Mouse (Mus musculus): ENCODE data around the gene Tm4sf19.
"Not testable (repeated sequence)": the region's sequence is repeated elsewhere in the genome, so short reads cannot be mapped to it uniquely, and the experiment has no call there.

Tm4sf19 gene

DNA sequence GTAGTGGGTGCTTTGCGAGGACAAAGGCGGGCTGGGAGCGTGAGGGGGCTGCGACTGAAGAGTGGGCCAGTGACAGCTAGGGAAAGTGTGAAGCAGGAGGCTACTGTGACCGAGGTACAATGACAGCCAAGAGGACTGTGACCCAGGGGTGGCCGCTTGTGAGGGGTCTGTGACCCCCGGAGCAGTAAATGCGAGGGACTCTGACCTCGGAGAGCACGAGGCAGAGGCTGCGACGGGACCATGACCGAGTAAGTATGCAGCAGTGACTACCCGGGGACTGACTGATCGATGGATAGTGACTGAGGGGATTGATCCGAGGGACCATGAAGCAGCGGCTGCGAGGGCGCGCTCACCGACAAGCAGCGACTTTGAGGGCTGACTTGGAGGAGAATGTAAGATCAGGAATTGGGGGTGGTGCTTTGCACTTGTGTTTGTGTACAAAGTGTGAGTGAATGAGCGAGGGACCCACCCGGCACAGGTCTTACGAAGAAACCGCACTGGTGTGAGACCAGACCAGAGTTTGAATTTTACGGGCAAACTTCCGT, 30.8 kb downstream of the Tm4sf19 start:
- DNase-seq, result peak; percentile 19

DNA sequence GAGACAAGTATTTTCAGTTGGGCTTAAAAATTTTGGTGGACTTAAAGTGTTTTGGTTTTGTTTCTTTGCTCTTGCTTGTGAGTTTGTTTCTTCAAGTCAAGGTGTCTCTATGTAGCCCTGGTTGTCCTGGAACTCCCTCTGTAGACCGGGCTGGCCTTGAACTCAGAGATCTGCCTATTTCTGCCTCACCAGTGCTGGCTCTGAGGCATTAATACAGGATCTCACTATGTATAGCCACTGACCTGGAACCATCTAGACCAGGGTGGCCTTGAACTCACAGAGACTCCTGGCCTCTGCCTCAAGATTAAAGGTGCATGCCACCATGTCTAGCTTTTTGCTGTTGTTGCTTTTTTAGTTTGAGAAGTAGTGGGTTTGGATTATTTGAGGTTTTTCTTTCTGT, 31.6 kb downstream of the Tm4sf19 start:
- no peak for DNase-seq

- no peak for DNase-seq
Measured at GRCm38 (mm10) chr16:32433138-32433537, 32.8 kb downstream of the Tm4sf19 start.

- peak; percentile 72 for DNase-seq
Measured at GRCm38 (mm10) chr16:32434066-32434465, 33.8 kb downstream of the Tm4sf19 start.

DNA sequence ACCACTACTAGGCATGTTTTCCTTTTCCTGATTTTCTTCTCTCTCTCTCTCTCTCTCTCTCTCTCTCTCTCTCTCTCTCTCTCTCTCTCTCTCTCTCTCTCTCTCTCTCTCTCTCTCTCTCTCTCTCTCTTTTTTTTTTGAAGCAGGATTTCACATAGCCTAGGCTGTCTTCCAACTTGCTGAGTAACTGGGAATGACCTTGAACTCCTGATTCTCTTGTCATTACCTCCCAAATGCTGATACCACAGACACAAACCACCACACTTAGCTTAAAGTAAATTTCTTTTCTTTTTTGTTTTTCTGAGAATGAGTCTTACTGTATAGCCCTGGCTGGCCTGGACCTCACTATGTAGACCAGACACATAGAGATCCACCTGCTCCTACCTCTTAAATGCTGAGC, 34.4 kb downstream of the Tm4sf19 start:
- no peak for DNase-seq

GRCm38 (mm10) chr16:32436657-32437056, 36.4 kb downstream of the Tm4sf19 start:
- no peak for DNase-seq

DNA sequence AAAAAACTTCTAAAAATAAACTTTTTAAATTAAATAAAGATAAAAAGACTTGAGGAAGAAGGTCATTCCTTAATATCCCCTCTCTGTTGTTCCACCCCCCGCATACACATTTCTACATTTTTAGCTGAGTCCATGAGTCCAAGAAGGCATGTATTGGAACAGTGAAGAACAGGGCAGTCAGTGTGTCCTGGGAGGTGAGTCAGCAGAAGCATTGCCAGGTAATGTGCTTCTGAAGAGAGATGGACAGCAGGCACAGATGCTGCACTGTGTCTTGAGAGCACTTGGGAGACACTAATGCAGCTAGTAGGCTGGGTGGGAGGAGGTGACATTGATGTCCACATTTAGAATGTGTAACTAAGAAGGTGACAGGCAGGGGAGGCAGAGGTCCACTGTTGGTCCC, 37.0 kb downstream of the Tm4sf19 start:
- no peak for DNase-seq

DNA sequence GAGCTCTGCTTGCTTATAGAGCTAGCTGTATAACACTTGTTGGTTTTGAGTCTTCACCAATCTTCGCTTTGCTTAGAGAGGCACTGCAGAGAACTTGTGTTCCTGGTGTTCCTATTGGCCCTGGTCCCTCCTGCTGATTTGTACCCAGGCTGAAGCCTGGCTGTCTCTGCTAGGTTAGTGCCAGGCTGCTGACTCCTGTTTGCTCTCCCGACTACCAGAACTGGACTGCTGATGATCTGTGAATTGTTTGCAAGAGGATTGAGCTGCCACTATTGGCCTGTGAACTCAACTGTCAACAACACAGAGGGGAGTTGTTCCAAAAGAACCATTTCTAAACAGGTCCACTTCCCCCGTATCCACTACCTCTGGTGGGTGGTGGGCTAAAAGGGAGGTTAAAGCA, 41.1 kb downstream of the Tm4sf19 start:
- no peak for DNase-seq

DNA sequence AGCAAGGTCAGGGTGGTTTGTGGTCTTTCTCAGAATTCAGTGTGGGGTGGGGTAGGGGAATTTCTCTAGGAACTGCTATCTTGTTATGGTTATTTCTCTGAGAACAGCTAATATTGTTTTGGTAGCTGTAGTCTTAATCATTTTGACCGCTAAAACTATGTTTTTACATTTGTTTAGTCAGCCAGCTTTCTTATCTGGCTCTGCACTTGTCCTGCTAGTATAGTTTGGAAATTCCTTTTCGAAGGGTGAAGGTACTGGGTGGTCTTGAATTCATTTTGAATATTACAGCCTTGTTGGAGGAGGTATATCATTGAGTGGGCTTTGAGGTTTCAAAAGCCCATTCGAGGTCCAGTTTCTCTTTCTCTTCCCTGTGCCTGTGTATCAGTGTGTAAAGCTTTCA, 44.3 kb downstream of the Tm4sf19 start:
- DNase-seq, result not testable (repeated sequence)

DNA sequence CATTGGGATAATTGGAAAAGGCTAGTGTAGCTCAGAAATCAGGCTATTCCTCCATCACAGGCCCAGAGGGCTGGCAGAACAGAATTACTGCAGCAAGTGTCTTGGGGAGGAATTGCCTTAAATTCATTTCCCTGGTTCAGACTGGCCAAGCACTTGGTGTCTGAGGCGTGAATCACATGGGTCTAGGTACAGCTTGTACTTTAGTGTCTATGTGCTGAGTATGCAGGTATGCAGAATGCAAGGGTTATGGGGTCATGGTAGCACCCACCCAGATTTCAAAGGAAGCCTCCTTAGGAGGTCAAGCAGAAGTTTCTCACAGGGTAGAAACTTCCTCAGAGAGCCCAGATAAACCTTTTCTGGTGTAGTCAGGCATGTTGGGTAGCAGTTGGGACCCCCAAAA, 45.3 kb downstream of the Tm4sf19 start:
- no peak for DNase-seq

DNA sequence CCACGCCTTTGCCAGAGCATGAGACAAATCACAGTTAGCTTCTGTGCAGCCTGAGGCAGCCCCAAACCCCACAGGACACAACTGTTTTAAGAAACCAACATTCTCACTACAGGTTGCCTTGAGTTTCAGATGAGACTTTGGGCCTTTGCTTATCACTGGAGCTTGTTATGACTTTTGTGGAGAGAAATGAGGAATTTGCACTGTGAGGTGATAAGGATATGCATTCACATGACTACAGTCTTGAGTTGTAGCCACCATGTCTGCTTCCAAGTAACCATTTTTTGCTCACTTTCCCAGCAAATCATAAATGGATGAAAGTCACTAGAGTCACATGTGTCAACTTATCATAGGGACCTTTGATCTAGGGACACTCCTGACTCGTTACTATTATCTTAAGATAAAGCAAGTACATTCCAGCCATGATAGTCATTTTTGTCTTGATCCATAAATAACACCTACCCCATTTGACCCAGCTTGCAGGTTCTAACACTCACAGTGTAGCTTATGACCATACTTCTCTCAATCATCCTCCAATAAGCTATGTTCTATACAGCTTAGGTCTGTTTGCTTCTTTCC, 46.3 kb downstream of the Tm4sf19 start:
- DNase-seq, result no peak

DNA sequence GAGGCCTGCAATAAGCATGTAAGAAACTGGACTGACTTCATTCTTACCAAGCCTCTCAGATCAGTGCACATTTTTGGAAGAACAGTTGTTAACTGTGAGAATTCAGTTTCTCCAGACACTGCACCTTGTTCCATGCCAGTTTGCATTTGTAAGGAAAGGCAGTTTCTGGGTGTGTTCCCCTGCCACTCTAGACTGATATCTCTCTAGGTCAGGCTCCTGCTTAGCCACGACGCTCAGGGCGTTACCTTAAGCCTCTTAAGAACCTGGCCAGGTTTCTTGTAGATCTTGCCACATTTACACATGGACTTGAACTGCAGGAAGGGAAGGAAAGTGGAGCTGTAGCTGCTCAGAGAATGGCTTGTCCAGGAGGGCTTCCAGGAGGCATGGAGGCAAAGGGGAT, 49.4 kb downstream of the Tm4sf19 start:
- DNase-seq, result no peak

DNA sequence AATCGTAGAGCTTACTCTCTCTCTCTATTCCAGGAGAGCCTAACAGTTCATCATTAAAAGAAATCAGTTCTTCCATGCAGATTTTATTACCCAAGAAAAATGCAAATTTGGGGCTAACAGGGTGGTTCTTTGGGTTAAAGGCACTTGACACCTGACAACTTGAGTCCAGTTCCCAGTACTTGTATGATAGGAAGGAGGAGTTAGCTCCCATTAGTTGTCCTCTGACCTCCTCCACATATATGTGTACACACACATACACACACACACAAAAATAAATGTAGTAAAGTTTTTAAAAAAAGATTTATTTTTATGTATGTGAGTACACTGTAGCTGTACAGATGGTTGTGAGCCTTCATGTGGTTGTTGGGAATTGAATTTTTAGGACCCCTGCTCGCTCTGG, 49.8 kb downstream of the Tm4sf19 start:
- no peak for DNase-seq

- DNase-seq, result no peak
Measured at GRCm38 (mm10) chr16:32453102-32453501, 52.8 kb downstream of the Tm4sf19 start.

GRCm38 (mm10) chr16:32454646-32455045, 54.3 kb downstream of the Tm4sf19 start:
- DNase-seq, result no peak

DNA sequence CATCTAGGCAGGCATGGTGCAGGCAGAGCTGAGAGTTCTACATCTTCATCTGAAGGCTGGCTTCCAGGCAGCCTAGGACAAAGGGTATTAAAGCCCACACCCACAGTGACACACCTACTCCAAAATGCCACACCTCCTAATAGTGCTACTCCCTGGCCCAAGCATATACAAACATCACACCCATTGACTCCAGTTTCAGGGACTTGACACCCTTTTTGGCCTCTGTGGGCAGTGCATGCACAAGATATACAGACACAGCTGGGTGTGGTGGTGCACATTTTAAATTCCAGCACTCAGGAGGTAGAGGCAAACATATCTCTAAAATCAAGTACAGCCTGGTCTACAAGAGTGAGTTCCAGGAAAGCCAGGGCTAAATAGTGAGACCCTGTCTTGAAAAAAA, 55.8 kb downstream of the Tm4sf19 start:
- no peak for DNase-seq

DNA sequence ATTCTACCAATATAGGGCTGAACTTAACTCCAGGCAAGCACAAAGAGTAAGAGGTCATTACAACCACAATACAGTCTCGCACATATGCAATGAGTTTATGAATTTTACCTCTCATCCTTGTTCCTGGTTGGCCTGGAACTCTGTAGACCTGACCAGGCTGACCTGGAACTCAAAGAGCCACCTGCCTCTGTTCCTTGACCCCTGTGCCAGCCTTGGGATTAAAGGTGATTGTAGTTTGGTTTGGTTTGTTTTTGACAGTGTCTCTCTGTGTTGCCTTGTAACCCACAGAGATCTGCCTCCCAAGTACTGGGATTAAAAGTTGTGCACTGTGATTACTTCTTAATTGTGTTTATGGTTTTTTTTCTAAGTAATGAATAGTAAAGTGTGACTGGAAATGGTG, 56.5 kb downstream of the Tm4sf19 start:
- no peak for DNase-seq
